Mouse (Mus musculus) testis, adult 2 months (tissue): ENCODE measurements around the gene Ndufb7.

Experiments
- CTCF ChIP-seq: fragments of 200-500 bp; IDR thresholded peaks from 2 replicates; pipeline ENCODE4 v1.5.1; 2012; ENCODE audit warnings: low read depth, mild to moderate bottlenecking, inconsistent platforms, low read length, moderate library complexity; ENCODE audit not compliant: control insufficient read depth, insufficient read depth, insufficient replicate concordance
- POLR2A ChIP-seq: fragments of 200-500 bp; IDR thresholded peaks from 2 replicates; pipeline ENCODE4 v1.6.1; 2012; ENCODE audit warnings: low read depth, mild to moderate bottlenecking, inconsistent platforms, low read length, moderate library complexity; ENCODE audit not compliant: control insufficient read depth

DNA sequence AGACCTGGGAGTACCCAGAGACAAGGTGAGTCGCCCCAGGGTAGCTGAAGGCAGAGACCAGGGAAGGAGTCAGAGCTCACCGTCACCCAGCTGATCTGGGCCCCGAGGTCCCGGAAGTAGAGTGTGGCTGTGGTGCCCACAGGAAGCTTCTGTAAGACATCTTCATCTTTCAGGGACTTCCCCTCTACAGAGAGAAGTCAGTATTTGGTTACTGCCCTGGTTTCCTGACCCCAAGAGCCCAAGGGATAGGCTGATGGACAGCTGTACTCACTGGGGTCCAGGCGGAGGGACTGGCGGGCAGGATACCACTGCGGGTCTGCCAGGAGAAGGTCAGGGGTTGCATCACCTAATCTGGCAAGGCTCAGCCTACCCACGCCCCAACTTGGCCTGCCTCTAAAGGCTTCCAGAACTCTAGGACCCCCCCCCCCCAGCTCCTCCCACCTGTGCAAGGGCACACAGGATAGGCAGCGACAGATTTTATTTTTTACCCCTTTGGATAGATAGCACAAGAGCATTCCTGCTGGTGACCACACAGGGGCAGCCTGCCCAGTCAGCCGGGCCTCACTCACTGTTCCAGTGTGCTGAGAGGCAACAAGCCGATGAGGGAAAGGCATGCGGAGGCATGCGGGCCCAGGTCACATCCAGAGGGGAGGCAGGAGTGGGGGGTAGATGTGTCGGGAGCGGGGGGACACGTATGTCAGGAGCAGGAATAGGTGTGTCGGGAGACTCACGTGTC is 6.8 kb downstream of the Ndufb7 start:
- TF ChIP-seq CTCF (no peak), POLR2A (no peak)
